Mouse (Mus musculus): ENCODE data around the gene Gm7361. TPM values are rescaled to one million over a fixed set of nuclear protein-coding genes. Genes with fewer than 3 reads are reported as not detected.
A peak's percentile ranks its signal among the peaks of the same experiment; 100 is the strongest.
"Not testable (repeated sequence)": the region's sequence is repeated elsewhere in the genome, so short reads cannot be mapped to it uniquely, and the experiment has no call there.

Gm7361 gene
- under 1 TPM in 1 of 2 experiments, not detected in 1; 0.11 TPM for total RNA-seq (2021)

DNA sequence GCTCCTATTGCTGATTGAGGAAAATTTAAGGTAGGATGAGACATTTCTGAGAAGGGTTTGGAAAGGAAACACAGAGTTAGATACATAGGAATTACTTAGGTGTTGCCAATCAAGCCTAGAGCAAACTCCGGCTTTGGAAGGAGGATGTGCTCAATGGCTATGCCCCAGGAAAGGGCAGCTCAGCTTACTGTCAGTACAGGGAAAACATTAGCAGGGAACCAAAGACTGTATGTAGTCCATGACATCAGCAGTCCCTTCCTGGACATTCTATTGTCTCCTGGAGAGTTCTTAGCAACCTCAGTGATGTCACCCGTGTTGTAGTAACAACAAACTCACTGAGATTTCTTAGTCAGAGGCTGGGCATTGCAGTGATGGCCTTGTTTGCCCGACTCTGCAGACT lies at the start of gene Gm7361:
TSS of gene Gm7361 (plus strand) at position 301 of the 400 bp plus-strand sequence.
- intact Hi-C loops (cut with DNase I); DNase-seq (ENCODE audit: low spot score in 2 of 2): not testable (repeated sequence)

DNA sequence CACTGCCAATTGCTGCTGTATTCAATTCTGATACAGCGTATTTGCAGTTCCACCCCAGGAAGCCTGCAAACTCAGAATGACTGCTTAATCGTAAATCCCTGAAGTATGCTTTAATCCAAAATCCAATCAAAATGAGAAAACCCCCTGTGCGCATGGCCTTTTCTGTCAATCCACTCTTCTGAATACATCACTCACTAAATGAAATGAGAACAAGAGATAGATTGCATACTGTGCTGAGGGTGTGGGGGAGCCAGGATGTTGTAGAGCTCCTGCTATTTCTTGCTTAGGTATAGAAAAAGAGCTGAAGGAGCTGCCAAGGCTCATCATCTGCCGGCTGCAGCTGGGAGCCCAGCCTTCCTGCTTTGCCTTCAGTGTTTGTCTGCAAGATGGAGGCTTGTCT lies 46.5 kb upstream of the Gm7361 start:
- DNase-seq (ENCODE audit: low spot score in 2 of 2), result peak; percentile 6 to 18
- intact Hi-C loops (cut with DNase I), result no loop called here

DNA sequence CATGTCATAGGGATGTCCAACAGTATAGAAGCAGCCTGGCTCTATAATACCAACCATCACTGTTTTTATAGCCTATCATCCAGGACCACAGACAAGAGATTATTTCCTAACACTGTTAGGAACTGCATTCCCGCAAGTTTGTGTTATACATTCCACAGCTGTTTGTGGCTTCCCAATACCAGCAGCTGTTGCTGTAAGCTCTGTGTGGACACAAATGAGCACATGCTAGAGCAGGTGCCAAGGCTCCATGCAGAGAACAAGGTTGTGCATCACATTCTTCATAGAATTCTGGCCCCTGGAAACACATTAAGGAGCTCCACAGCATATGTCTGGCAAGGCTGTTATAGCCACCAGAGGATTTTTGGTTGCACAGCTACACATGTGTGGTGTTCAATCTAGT lies 35.4 kb upstream of the Gm7361 start:
- intact Hi-C loops (cut with DNase I), result no loop called here
- no peak for DNase-seq (ENCODE audit: low spot score in 2 of 2)

DNA sequence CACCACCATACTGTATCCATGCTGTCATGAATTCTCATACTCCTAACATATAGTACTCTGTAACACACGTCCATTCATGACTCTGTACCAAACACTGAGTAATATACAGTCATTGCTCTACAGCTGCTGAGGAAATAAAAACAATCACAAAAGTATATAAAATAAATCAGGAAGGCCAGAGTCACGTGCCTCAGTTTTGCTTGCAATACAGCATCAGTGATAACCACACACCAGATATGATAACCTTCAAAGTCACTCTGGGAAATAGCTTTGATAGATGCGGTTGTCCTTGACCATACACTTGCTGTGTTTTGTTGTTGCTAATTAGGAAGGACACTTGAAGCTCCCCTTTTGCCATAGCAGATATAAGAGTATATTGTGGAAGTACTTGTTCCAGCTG lies 9.2 kb downstream of the Gm7361 start:
- intact Hi-C loops (cut with DNase I); DNase-seq (ENCODE audit: low spot score in 2 of 2): not testable (repeated sequence)

DNA sequence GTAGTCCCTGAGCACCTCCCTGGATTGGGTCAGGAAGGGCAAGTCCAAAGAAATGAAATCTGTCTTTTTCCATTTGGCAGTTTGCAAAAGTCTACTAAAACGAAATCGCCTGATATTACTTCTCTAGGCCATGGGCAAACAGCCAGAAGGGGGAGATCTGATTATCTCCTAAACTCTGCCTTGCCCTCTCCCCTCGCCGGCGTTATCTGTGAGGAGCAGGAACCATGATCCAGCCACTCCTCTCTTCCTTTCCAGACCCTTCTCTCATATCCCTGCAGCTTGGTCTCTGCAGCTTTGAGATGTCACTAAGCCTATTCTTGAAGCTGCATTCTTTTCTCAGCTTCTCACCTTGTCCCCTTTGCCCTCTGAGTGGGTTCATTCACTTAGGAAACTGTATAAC lies 22.9 kb downstream of the Gm7361 start:
- intact Hi-C loops (cut with DNase I), result loop anchor here (5.0 kb wide), 1 partner anchor 757 kb away; no protein-coding TSS in a partner anchor
- no peak for DNase-seq (ENCODE audit: low spot score in 2 of 2)

DNA sequence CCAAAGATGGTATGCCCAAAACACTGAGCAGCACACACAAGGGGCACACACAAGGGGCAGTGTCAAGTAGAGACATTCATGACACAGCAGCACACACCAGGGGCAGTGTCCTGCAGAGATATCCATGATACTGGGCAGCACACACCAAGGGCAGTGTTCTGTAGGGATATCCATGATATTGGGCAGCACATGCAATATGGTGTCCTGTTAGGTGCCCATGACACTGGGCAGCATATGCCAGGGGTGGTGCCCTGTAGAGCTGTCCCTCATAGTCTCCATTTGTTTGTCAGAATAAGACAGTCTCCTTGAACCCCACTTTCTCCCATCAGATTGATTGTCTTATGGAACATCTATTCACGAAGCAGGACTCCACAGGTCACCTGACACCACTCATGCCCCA lies 24.2 kb downstream of the Gm7361 start:
- intact Hi-C loops (cut with DNase I), result loop anchor here (1.0 to 5.0 kb wide), 2 partner anchors 594 to 756 kb away; no protein-coding TSS in a partner anchor
- no peak for DNase-seq (ENCODE audit: low spot score in 2 of 2)

DNA sequence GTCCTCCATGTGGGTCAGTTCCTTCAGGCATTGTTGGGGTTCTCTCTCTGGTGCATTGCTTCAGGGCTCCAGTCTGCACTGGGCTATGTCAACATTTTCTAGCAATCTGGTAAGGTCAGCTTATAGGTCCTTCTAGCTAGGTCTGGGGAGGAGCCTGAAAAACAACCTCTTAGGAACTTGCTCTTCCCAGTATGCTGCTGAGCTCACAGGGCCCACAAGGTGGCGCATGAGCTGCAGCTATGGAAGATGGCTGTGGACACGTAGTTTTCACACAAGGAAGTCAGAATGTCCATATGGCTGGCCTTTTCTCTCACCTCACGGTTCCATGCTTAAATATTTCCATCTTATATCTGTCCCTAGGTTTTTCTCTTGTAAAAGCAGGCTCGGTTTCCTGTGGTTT lies 24.8 kb downstream of the Gm7361 start:
- intact Hi-C loops (cut with DNase I), result loop anchor here (1.0 to 5.0 kb wide), 2 partner anchors 593 to 755 kb away; no protein-coding TSS in a partner anchor
- peak; percentile 75 to 78 for DNase-seq (ENCODE audit: low spot score in 2 of 2)

DNA sequence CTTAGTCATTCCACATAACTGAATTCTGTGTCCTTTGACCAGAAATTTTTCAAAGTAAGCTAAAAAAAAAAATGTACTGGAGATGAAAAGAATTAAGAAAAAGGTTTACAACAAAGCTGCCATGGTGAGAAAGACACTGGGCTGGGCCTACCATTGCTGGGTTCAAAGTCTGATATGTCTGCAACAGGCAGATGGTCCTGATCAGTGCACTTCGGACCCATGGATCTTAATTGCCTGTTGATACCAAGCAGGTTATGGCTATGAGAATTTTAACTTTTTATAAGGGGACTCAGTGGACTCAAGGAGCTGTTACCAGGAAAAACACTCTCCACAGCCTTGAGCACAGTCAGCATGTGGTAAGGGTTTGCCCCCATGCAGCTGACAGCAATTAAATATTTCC lies 25.9 kb downstream of the Gm7361 start:
- intact Hi-C loops (cut with DNase I), result loop anchor here (5.0 kb wide), 1 partner anchor 754 kb away; no protein-coding TSS in a partner anchor
- no peak for DNase-seq (ENCODE audit: low spot score in 2 of 2)

DNA sequence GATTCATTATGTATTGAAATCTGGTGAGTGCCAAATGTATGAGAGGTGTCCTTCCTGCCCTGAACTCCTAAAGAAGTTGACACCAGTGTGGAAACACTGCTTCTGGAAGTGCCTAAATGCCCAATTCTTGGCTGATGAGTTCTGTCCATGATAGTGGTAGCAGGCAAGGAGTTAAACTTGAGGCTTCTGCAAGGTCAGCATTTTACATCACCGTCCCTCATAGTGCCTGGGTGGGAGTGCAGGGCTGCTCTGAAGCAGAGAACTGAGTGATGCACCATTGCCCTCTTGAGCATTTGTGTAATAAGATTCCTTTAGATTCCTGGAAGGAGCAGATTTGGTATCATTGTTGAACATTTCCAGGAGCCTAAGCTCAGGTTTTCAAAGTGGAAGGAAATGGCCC lies 34.1 kb downstream of the Gm7361 start:
- DNase-seq (ENCODE audit: low spot score in 2 of 2), result no peak
- intact Hi-C loops (cut with DNase I), result no loop called here

DNA sequence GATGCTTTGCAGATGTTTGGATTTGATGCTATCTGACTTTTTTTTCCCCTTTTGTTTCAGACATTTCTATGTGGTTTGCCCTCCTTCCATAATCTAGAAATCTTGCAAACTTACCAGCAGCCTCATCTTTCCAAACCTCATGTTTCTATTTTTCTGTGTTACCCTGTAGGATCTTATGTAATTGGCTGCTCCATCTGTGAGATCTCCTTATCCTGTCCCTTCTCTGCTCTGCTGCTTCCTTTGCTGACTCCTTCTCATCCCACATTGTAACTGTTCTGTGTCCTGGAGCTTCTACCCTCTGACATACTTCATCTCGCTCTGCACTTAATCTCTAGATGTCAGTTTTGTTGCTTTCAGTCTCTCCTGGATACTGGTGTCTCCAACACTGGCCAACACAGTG lies 35.8 kb downstream of the Gm7361 start:
- intact Hi-C loops (cut with DNase I), result no loop called here
- DNase-seq (ENCODE audit: low spot score in 2 of 2), result peak in 1 of 2 experiments; percentile 38

Other genes with a start within 250 kb of the Gm7361 start
- gene Gm5862, start 234.8 kb upstream of the Gm7361 start, total RNA-seq (2021), result not detected
- gene Speer4a, start 218.1 kb upstream of the Gm7361 start, total RNA-seq (2021), result not detected
- gene Gm7347, start 199.1 kb upstream of the Gm7361 start, total RNA-seq (2021), result not detected
- gene Gm10471, start 168.4 kb upstream of the Gm7361 start, total RNA-seq (2021), result not detected
- gene 5031410I06Rik, start 152.3 kb upstream of the Gm7361 start, total RNA-seq (2021), result not detected
- gene Gm10220, start 136.3 kb upstream of the Gm7361 start, total RNA-seq (2021), result not detected